Mouse (Mus musculus) G1E (cell line): ENCODE data around the gene Fam213a. TPM values are rescaled to one million over a fixed set of nuclear protein-coding genes. Genes with fewer than 3 reads are reported as not detected.

Experiments
- ATAC-seq: 2 replicates; pipeline ENCODE4 v1.8.0; 2016; ENCODE audit warnings: mild to moderate bottlenecking; ENCODE audit not compliant: insufficient number of reproducible peaks, poor library complexity, low FRiP score, severe bottlenecking; ENCODE audit errors: extremely low read depth
- DNase-seq: peaks from one replicate; pipeline ENCODE4 v3.0.0; 2012; ENCODE audit warnings: low spot score
- H3K27me3 ChIP-seq: 2 replicates; pipeline ENCODE4 v1.6.1; 2012; ENCODE audit warnings: mild to moderate bottlenecking, low read length, inconsistent platforms; ENCODE audit not compliant: insufficient read depth
- H3K36me3 ChIP-seq: replicated peaks from 2 replicates; pipeline ENCODE3; 2012; ENCODE audit warnings: mild to moderate bottlenecking, inconsistent platforms
- H3K4me1 ChIP-seq: 2 replicates; pipeline ENCODE4 v1.6.1; 2012; ENCODE audit warnings: low read depth, low read length, inconsistent platforms, mixed read lengths; ENCODE audit not compliant: insufficient read depth
- H3K4me3 ChIP-seq: 2 replicates; pipeline ENCODE4 v1.5.1; 2012; ENCODE audit warnings: low read depth, mild to moderate bottlenecking, inconsistent platforms, low read length, moderate library complexity, mixed read lengths
- H3K9me3 ChIP-seq: replicated peaks from 2 replicates; pipeline ENCODE4 v1.6.1; 2012; ENCODE audit warnings: inconsistent platforms
- CTCF ChIP-seq: IDR thresholded peaks from 2 replicates; pipeline ENCODE4 v1.5.1; 2012; ENCODE audit warnings: low read depth, low read length, inconsistent platforms, mixed read lengths
- GATA1 ChIP-seq: IDR thresholded peaks from 2 replicates; pipeline ENCODE4 v1.6.1; 2012; ENCODE audit warnings: borderline replicate concordance, low read length, inconsistent platforms, mixed read lengths
- GATA2 ChIP-seq: IDR thresholded peaks from 2 replicates; pipeline ENCODE4 v1.6.1; 2012; ENCODE audit warnings: low read depth, low read length, inconsistent platforms, borderline replicate concordance
- POLR2AphosphoS5 ChIP-seq: IDR thresholded peaks from 2 replicates; pipeline ENCODE4 v1.6.1; 2012; ENCODE audit warnings: low read depth, low read length, inconsistent platforms; ENCODE audit not compliant: insufficient replicate concordance
- TAL1 ChIP-seq: conservative IDR thresholded peaks from 2 replicates; pipeline ENCODE4 v1.6.1; 2012; ENCODE audit warnings: low read depth, low read length, inconsistent platforms, mixed read lengths
- polyA plus RNA-seq: library from polyadenylated mRNA; stranded (reverse); fragments of >175 nt; gene quantifications from 2 replicates; pipeline ENCODE4 v1.2.3, GENCODE M21; 2012
- total RNA-seq, 2 experiments: library from RNA; stranded (forward) in 1 of 2; stranded (reverse) in 1 of 2; fragments of 200-1000 nt in 1 of 2; fragments of >200 nt in 1 of 2; fragmentation: Nextera tagmentation in 1 of 2; gene quantifications; 2 replicates each; pipeline ENCODE4 v1.2.3; 2014 to 2017

Fam213a gene
- total and polyA plus RNA-seq, 3 experiments: 12.5 to 101 (median 57.9) TPM

GRCm38 (mm10) chr14:40975127-40975721, 38.4 kb downstream of the Fam213a start:
- Histone ChIP-seq H3K4me3 (no peak overlapping the region), H3K36me3 (no peaks in the 10 kb centered on the region), H3K9me3 (no peaks in the 10 kb centered on the region), H3K27me3 (no peaks in the 10 kb centered on the region), H3K4me1 (peaks cover 36% of the 10 kb centered on the region)
- TF ChIP-seq TAL1 (no peak), GATA1 (no peak), POLR2AphosphoS5 (no peak), GATA2 (no peak), CTCF (no peak)
- ATAC-seq (no peak; the same call in 1 of the 2 replicates), DNase-seq (no peak)

- Histone ChIP-seq H3K9me3 (no peaks in the 10 kb centered on the region), H3K36me3 (peaks cover 10% of the 10 kb centered on the region), H3K4me3 (no peak overlapping the region), H3K4me1 (peaks cover 56% of the 10 kb centered on the region), H3K27me3 (no peaks in the 10 kb centered on the region)
- ATAC-seq (no peak), DNase-seq (no peak)
- TF ChIP-seq TAL1: no peak
Observed at GRCm38 (mm10) chr14:40968051-40968450, 45.5 kb downstream of the Fam213a start.

- H3K9me3 ChIP-seq: no peaks in the 10 kb centered on the region
- H3K4me1 ChIP-seq: peaks cover 61% of the 10 kb centered on the region
- DNase-seq (no peak), ATAC-seq (no peak)
- H3K27me3 ChIP-seq: no peaks in the 10 kb centered on the region
- H3K4me3 ChIP-seq: peak overlapping the region; percentile 84
- peaks cover 10% of the 10 kb centered on the region for H3K36me3 ChIP-seq
- TF ChIP-seq GATA1 (no peak), GATA2 (no peak), CTCF (no peak), POLR2AphosphoS5 (no peak)
Observed at GRCm38 (mm10) chr14:40967598-40967900, 46.0 kb downstream of the Fam213a start.

GRCm38 (mm10) chr14:40966862-40967597, 46.6 kb downstream of the Fam213a start:
- peak; percentile 83 for DNase-seq
- ATAC-seq: peak; percentile 84
- TF ChIP-seq GATA2: no peak
- no peak for TF ChIP-seq CTCF
- TF ChIP-seq TAL1: no peak
- no peak for TF ChIP-seq POLR2AphosphoS5
- TF ChIP-seq GATA1: no peak
- no peaks in the 10 kb centered on the region for H3K27me3 ChIP-seq
- peaks cover 10% of the 10 kb centered on the region for H3K36me3 ChIP-seq
- H3K9me3 ChIP-seq: no peaks in the 10 kb centered on the region
- peak overlapping the region; percentile 84 for H3K4me3 ChIP-seq
- H3K4me1 ChIP-seq: peaks cover 63% of the 10 kb centered on the region

DNA sequence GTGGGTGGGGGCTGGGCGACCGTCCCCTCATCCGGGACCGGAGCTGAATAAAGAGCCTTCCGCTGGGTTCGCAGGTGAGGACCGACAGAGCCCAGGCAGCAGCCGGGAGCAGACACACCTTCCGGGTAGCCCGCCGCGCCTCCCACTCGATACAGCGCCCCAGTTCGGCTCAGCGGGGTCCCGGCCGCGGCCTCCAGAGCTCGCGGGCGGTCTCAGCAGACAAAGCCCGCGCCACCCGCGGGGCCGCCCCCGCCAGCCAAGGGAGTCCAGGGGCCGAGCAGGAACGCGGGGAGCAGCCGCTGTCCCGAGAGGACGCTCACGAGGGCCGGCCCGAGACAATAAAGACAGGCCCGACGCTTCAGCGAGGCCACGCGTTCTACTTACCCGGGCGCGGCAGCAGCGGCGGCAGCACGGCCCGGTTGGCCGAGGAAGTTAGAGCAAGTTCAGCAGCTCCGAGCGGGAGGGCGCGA, 47.2 kb downstream of the Fam213a start, which contains the start of gene Tspan14:
TSS of gene Tspan14 (minus strand) at position 416 of the 470 bp plus-strand sequence.
- DNase-seq: no peak
- Histone ChIP-seq H3K4me1 (peaks cover 68% of the 10 kb centered on the region), H3K4me3 (peak within 1 kb of the TSS; percentile 84), H3K27me3 (no peaks in the 10 kb centered on the region), H3K36me3 (peaks cover 10% of the 10 kb centered on the region), H3K9me3 (no peaks in the 10 kb centered on the region)
- TF ChIP-seq GATA2: no peak
- no peak for TF ChIP-seq CTCF
- TF ChIP-seq GATA1: no peak
- no peak for TF ChIP-seq POLR2AphosphoS5
- no peak for TF ChIP-seq TAL1
- ATAC-seq: no peak

DNA sequence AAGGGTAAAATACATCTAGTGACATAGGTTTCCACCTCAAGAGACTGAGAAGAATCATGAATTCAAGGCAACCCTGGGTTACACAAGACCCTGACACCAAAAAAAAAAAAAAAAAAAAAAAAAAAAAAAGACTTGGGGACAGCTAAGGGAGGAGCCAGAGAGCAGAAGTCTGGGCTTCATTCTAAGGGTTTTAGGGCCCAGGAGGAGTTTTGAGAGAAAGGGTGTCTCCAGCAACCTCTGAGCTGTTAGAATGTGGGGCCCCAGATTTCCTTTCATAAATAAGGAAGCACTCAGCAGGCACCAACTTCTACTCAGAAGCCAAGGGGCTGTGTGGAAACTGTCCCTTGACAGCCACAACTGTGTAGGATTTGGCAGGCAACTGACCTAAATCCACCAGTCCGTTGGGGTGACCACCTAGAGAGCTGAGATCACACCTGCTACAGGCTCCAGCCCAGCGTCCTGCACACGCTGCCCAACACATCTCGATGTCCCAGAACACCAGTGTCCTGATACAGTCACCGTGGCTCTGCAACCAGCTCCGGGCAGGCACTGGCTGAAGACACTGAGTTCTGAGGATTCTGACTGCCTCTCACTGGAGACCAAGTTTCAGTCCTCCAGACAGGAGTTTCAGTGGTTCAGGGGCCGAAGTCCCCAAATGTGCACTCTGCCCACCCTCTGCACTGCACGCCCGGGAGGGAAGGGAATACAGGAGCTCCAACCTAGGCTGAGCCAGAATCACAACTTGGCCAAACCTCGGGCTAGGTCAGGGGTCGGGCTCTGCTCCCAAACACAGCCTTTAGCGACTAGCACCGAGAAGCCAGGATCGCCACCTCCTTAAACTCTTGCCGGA, 47.9 kb downstream of the Fam213a start:
- no peak for TF ChIP-seq TAL1
- no peak for TF ChIP-seq GATA2
- no peak for TF ChIP-seq POLR2AphosphoS5
- TF ChIP-seq CTCF: no peak
- TF ChIP-seq GATA1: no peak
- Histone ChIP-seq H3K36me3 (peaks cover 10% of the 10 kb centered on the region), H3K9me3 (no peaks in the 10 kb centered on the region), H3K4me3 (peak overlapping the region; percentile 84), H3K4me1 (peaks cover 68% of the 10 kb centered on the region), H3K27me3 (no peaks in the 10 kb centered on the region)
- peak; percentile 56 for DNase-seq
- ATAC-seq: peak; percentile 22
